Mouse (Mus musculus): Measurements from ENCODE around the gene Fbp1. TPM values are rescaled to one million over a fixed set of nuclear protein-coding genes. Genes with fewer than 3 reads are reported as not detected.
A peak's percentile ranks its signal among the peaks of the same experiment; 100 is the strongest.
"Not testable (repeated sequence)": the region's sequence is repeated elsewhere in the genome, so short reads cannot be mapped to it uniquely, and the experiment has no call there.

Fbp1 gene
- polyA plus RNA-seq, 1 experiment from 2014 or later, result 1.4 TPM

GRCm38 (mm10) chr13:62860068-62860467 is 28.0 kb downstream of the Fbp1 start:
- Histone ChIP-seq H3K4me2 (no peak overlapping the region), H3K27me3 (no peaks in the 10 kb centered on the region), H3K4me1 (peaks cover 18% of the 10 kb centered on the region), H3K27ac (no peak overlapping the region), H3K4me3 (no peak overlapping the region), H3K9me3 (no peaks in the 10 kb centered on the region), H3K9ac (no peak overlapping the region), H3K36me3 (no peaks in the 10 kb centered on the region)
- 90% methylated on average over 4 of the region's 4 CpGs for WGBS
- ATAC-seq (ENCODE audit: insufficient number of reproducible peaks, low FRiP score, low TSS enrichment, low read depth), result no peak

- H3K9ac ChIP-seq; ATAC-seq (ENCODE audit: insufficient number of reproducible peaks, low FRiP score, low TSS enrichment, low read depth); H3K27me3 ChIP-seq; H3K36me3 ChIP-seq; H3K4me3 ChIP-seq; H3K9me3 ChIP-seq; H3K27ac ChIP-seq; H3K4me2 ChIP-seq: not testable (repeated sequence)
- WGBS, result 83% methylated on average over 10 of the region's 10 CpGs
- H3K4me1 ChIP-seq, result peaks cover 14% of the 10 kb centered on the region
Observed at GRCm38 (mm10) chr13:62859251-62859650, 28.8 kb downstream of the Fbp1 start.

GRCm38 (mm10) chr13:62857941-62858915 is 29.9 kb downstream of the Fbp1 start, which contains the start of gene Fbp2:
TSS of gene Fbp2 (minus strand) at chr13:62858422.
- Histone ChIP-seq H3K27ac (no peak within 1 kb of the TSS), H3K9ac (no peak within 1 kb of the TSS), H3K9me3 (no peaks in the 10 kb centered on the region), H3K4me1 (peaks cover 14% of the 10 kb centered on the region), H3K36me3 (no peaks in the 10 kb centered on the region), H3K4me3 (no peak within 1 kb of the TSS), H3K4me2 (no peak within 1 kb of the TSS), H3K27me3 (no peaks in the 10 kb centered on the region)
- ATAC-seq (ENCODE audit: insufficient number of reproducible peaks, low FRiP score, low TSS enrichment, low read depth), result no peak
- 57% methylated on average over 21 of the region's 21 CpGs for WGBS

GRCm38 (mm10) chr13:62856850-62857249 is 31.2 kb downstream of the Fbp1 start:
- 79% methylated on average over 14 of the region's 14 CpGs for WGBS
- Histone ChIP-seq H3K27ac (no peak overlapping the region), H3K27me3 (no peaks in the 10 kb centered on the region), H3K4me1 (peaks cover 10% of the 10 kb centered on the region), H3K4me2 (no peak overlapping the region), H3K36me3 (no peaks in the 10 kb centered on the region), H3K4me3 (no peak overlapping the region), H3K9ac (no peak overlapping the region), H3K9me3 (no peaks in the 10 kb centered on the region)
- ATAC-seq (ENCODE audit: insufficient number of reproducible peaks, low FRiP score, low TSS enrichment, low read depth), result no peak

DNA sequence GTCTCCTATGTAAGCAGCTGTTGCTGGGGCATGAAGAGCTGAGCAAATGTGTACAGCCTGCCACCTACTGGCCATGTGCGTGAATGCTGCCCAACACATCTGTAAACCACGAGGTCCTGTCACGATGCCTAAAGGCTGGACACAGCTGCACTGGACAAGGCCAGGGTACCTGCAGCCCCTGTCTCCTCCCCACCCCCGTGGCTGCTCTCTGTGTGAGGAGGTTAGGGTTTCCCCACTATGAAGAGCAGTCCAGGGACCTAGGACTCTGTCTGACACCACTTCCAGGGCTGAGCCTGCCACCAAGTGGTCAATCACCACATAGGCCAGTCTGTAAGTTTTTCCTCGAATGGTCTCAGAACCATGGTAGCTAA is 31.8 kb downstream of the Fbp1 start:
- WGBS, result 5% methylated on average over 5 of the region's 5 CpGs
- H3K9ac ChIP-seq, result no peak overlapping the region
- peak overlapping the region; percentile 48 for H3K4me2 ChIP-seq

GRCm38 (mm10) chr13:62855396-62856304 is 32.4 kb downstream of the Fbp1 start:
- Histone ChIP-seq H3K27me3 (no peaks in the 10 kb centered on the region), H3K4me2 (peak overlapping the region; percentile 48), H3K36me3 (no peaks in the 10 kb centered on the region), H3K4me1 (peaks cover 9% of the 10 kb centered on the region), H3K4me3 (peak overlapping the region; percentile 25), H3K9ac (no peak overlapping the region), H3K9me3 (no peaks in the 10 kb centered on the region), H3K27ac (no peak overlapping the region)
- no peak for ATAC-seq (ENCODE audit: insufficient number of reproducible peaks, low FRiP score, low TSS enrichment, low read depth)
- 32% methylated on average over 25 of the region's 25 CpGs for WGBS

More for the DNA sequence above, 31.8 kb downstream of the Fbp1 start:
- Histone ChIP-seq H3K27me3 (no peaks in the 10 kb centered on the region), H3K9me3 (no peaks in the 10 kb centered on the region), H3K4me1 (peaks cover 9% of the 10 kb centered on the region), H3K4me3 (peak overlapping the region; percentile 25), H3K36me3 (no peaks in the 10 kb centered on the region), H3K27ac (no peak overlapping the region)
- peak; percentile 72 for ATAC-seq (ENCODE audit: insufficient number of reproducible peaks, low FRiP score, low TSS enrichment, low read depth)

DNA sequence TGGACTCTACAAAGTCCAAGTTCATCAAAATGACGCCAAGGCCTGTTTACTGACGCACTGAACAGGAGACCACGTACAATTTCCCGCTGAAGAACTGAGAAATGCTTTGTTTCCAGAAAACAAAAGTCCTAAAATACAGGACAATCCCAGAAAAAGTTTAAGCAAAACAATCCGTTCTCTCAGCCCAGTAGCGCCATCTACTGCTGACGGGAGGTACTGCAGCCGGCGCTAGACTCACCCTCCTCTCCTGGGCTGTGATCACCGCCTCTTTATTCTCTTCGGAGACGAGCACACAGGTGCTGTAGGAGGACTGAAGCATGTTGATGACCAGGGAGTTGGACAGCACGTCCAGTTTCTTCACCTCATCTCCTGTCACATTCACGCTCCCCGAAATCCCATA is 33.4 kb downstream of the Fbp1 start:
- Histone ChIP-seq H3K9me3 (no peaks in the 10 kb centered on the region), H3K4me2 (no peak overlapping the region), H3K27ac (no peak overlapping the region), H3K4me1 (peaks cover 9% of the 10 kb centered on the region), H3K4me3 (no peak overlapping the region), H3K36me3 (no peaks in the 10 kb centered on the region), H3K9ac (no peak overlapping the region), H3K27me3 (no peaks in the 10 kb centered on the region)
- no peak for ATAC-seq (ENCODE audit: insufficient number of reproducible peaks, low FRiP score, low TSS enrichment, low read depth)
- WGBS, result 15% methylated on average over 15 of the region's 15 CpGs

GRCm38 (mm10) chr13:62833341-62833740 is 54.7 kb downstream of the Fbp1 start:
- WGBS, result 38% methylated on average over 4 of the region's 4 CpGs
- H3K27ac ChIP-seq, result no peak overlapping the region
- H3K4me1 ChIP-seq, result no peaks in the 10 kb centered on the region
- no peak overlapping the region for H3K9ac ChIP-seq
- H3K9me3 ChIP-seq, result no peaks in the 10 kb centered on the region
- no peak overlapping the region for H3K4me2 ChIP-seq
- no peak overlapping the region for H3K4me3 ChIP-seq
- H3K36me3 ChIP-seq, result no peaks in the 10 kb centered on the region
- H3K27me3 ChIP-seq, result no peaks in the 10 kb centered on the region
- ATAC-seq (ENCODE audit: insufficient number of reproducible peaks, low FRiP score, low TSS enrichment, low read depth), result no peak

DNA sequence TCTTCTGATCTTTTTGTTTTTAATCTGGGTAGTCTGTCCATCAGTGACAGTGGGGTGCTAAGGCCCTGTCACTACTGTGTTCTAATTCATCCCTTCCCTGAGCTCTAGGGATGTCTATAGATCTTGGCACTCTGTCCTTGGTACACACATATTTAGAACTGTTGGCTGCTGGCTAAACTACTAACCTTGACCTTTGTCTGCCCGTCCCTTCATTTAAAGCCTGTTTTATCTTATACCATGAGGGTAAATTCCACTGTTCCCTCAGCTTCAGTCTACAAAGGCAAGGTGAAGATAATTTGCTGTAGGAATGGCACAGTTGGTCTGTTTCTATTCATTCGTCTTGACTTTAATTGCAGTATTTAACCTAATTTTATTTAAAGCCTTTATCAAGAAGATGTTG is 55.8 kb downstream of the Fbp1 start:
- 79% methylated on average over 2 of the region's 2 CpGs for WGBS
- no peaks in the 10 kb centered on the region for H3K9me3 ChIP-seq
- no peak for ATAC-seq (ENCODE audit: insufficient number of reproducible peaks, low FRiP score, low TSS enrichment, low read depth)

GRCm38 (mm10) chr13:62815705-62816104 is 72.4 kb downstream of the Fbp1 start:
- H3K4me2 ChIP-seq; H3K4me1 ChIP-seq; ATAC-seq (ENCODE audit: insufficient number of reproducible peaks, low FRiP score, low TSS enrichment, low read depth); H3K36me3 ChIP-seq; H3K9ac ChIP-seq; H3K4me3 ChIP-seq; H3K27me3 ChIP-seq; H3K9me3 ChIP-seq; H3K27ac ChIP-seq: not testable (repeated sequence)
- 84% methylated on average over 3 of the region's 3 CpGs for WGBS

More for the DNA sequence above, 55.8 kb downstream of the Fbp1 start:
- no peaks in the 10 kb centered on the region for H3K27me3 ChIP-seq
- no peak overlapping the region for H3K4me2 ChIP-seq
- H3K4me3 ChIP-seq, result no peak overlapping the region
- H3K9ac ChIP-seq, result no peak overlapping the region
- no peaks in the 10 kb centered on the region for H3K4me1 ChIP-seq
- no peak overlapping the region for H3K27ac ChIP-seq
- H3K36me3 ChIP-seq, result no peaks in the 10 kb centered on the region
